Mouse (Mus musculus) heart, embryonic 16.5 days (tissue): ENCODE measurements around the gene Pcdh17. TPM values are rescaled to one million over a fixed set of nuclear protein-coding genes. Genes with fewer than 3 reads are reported as not detected.

Experiments
- ATAC-seq: fragments of 200-750 bp; cut with Nextera tagmentation; replicated peaks from 2 replicates; pipeline ENCODE4 v1.8.0; 2017; ENCODE audit warnings: moderate number of reproducible peaks; ENCODE audit not compliant: insufficient read depth, low FRiP score; ENCODE audit errors: extremely low read depth
- H3K27ac ChIP-seq: fragments of 300-500 bp; sonication (generic); 2 replicates; pipeline ENCODE4 v1.5.1; 2014; ENCODE audit warnings: mild to moderate bottlenecking, low read length, control low read depth, moderate library complexity
- H3K27me3 ChIP-seq: fragments of 300-500 bp; sonication (generic); 2 replicates; pipeline ENCODE4 v1.6.1; 2014; ENCODE audit warnings: low read length, mixed read lengths; ENCODE audit not compliant: control insufficient read depth, insufficient read depth
- H3K36me3 ChIP-seq: fragments of 300-500 bp; sonication (generic); 2 replicates; pipeline ENCODE4 v1.6.1; 2014; ENCODE audit not compliant: control insufficient read depth, insufficient read depth
- H3K4me1 ChIP-seq: fragments of 300-500 bp; sonication (generic); 2 replicates; pipeline ENCODE4 v1.6.1; 2014; ENCODE audit warnings: low read length, mixed read lengths; ENCODE audit not compliant: control insufficient read depth, insufficient read depth
- H3K4me2 ChIP-seq: fragments of 300-500 bp; sonication (generic); 2 replicates; pipeline ENCODE4 v1.6.1; 2014; ENCODE audit warnings: low read depth, mild to moderate bottlenecking, control low read depth, low read length
- H3K4me3 ChIP-seq: fragments of 300-500 bp; sonication (generic); 2 replicates; pipeline ENCODE4 v1.5.1; 2014; ENCODE audit warnings: mild to moderate bottlenecking, control low read depth, low read length
- H3K9ac ChIP-seq: fragments of 300-500 bp; sonication (generic); 2 replicates; pipeline ENCODE4 v1.6.1; 2014; ENCODE audit warnings: low read length, control low read depth
- H3K9me3 ChIP-seq: fragments of 300-500 bp; sonication (generic); replicated peaks from 2 replicates; pipeline ENCODE4 v1.6.1; 2016; ENCODE audit warnings: low read length; ENCODE audit not compliant: control insufficient read depth
- WGBS: fragments of 180-500 bp; shearing (Covaris S2); extraction: QIAGEN DNeasy Blood & Tissue Kit; methylation state at CpG from one replicate; pipeline ENCODE4 v1.1.7; 2014; 5-methylcytosine and 5-hydroxymethylcytosine counted together
- polyA plus RNA-seq: library from polyadenylated mRNA; unstranded; fragments of >200 nt; fragmentation: Nextera tagmentation; extraction: Ambion mirVana; gene quantifications from 2 replicates; pipeline ENCODE4 v1.2.1, GENCODE M21; 2015

Pcdh17 gene
- polyA plus RNA-seq, 1 experiment from 2014 or later, result 3.3 TPM

DNA sequence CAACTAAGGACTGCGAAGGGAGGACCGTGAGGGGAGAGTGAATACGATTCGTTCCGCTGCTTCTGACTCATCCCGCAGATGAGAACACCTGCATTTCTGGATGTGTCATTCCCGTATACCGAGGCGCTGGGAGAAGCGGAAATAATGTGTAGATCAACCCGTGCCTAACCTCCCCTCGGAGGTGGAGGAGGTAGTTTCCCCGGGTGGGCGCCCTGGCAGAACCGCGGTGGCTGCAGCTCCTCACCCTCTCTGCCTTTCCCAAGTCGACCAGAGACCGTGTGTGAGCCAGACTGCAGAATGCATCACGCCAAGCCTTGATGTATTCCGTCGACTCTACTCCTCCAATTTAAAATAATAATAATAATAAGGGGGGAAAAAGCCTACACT lies 906 bp downstream of the Pcdh17 start:
- peak overlapping the region; percentile 97 for H3K4me2 ChIP-seq
- no peaks in the 10 kb centered on the region for H3K36me3 ChIP-seq
- no peak for ATAC-seq
- WGBS, result under 1% methylated on average over 21 of the region's 21 CpGs
- H3K9ac ChIP-seq, result 0 out of 2 replicates have a peak overlapping the region, but pooled peaks have one; percentile 43
- H3K27me3 ChIP-seq, result peaks cover 24% of the 10 kb centered on the region
- H3K4me3 ChIP-seq, result peak overlapping the region; percentile 68
- H3K9me3 ChIP-seq, result 0 out of 2 replicates have a peak, but pooled peaks cover 2% of the 10 kb centered on the region
- H3K27ac ChIP-seq, result peak overlapping the region; percentile 37; the same call in 1 of the 2 replicates
- H3K4me1 ChIP-seq, result peaks cover 14% of the 10 kb centered on the region

DNA sequence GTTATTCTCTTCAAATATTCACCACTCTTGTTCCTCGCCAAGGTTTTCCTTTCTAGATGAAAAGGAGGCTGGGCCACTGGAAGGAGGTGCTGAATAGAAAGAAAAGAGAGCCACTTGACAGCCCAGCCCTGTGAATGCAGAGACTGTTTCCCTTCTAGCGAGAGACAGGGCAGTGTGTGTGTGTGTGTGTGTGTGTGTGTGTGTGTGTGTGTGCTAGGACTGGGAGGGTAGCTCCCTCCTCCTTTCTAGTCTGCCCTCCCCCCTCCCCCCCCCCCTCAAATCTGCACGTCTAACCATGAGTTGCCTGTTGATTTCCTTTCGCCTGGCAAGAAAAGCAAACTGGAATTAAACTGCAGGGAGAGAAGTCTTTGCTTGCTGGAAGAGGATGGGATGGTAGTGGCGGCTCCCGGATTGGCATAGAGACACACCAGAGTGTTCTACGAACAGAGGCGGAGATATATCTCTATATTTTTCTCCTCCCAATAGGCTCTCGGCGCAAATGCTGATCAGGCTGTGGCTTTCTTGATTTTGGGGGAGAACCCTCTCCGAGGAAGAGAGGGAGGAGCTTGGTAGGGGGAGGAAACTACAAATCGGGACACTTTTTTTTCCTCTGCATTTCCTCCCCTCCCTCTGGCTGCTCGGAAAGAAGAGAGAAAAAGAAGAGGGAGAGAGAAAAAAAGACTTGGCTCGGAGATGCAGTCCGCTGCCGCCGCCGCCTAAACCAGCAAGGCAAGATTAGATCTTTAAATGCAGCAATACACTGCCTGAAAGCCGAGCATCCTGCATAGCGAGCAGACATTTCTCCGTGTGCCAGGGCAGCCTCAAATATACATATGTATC lies 1.5 kb downstream of the Pcdh17 start:
- H3K27me3 ChIP-seq, result peaks cover 24% of the 10 kb centered on the region
- H3K9ac ChIP-seq, result peak overlapping the region; percentile 62
- H3K4me3 ChIP-seq, result peak overlapping the region; percentile 68
- H3K4me1 ChIP-seq, result peaks cover 14% of the 10 kb centered on the region
- no peak for ATAC-seq
- peak overlapping the region; percentile 97 for H3K4me2 ChIP-seq
- 0 out of 2 replicates have a peak, but pooled peaks cover 2% of the 10 kb centered on the region for H3K9me3 ChIP-seq
- H3K27ac ChIP-seq, result peak overlapping the region; percentile 37; the same call in 1 of the 2 replicates
- H3K36me3 ChIP-seq, result no peaks in the 10 kb centered on the region
- WGBS, result under 1% methylated on average over 21 of the region's 21 CpGs

DNA sequence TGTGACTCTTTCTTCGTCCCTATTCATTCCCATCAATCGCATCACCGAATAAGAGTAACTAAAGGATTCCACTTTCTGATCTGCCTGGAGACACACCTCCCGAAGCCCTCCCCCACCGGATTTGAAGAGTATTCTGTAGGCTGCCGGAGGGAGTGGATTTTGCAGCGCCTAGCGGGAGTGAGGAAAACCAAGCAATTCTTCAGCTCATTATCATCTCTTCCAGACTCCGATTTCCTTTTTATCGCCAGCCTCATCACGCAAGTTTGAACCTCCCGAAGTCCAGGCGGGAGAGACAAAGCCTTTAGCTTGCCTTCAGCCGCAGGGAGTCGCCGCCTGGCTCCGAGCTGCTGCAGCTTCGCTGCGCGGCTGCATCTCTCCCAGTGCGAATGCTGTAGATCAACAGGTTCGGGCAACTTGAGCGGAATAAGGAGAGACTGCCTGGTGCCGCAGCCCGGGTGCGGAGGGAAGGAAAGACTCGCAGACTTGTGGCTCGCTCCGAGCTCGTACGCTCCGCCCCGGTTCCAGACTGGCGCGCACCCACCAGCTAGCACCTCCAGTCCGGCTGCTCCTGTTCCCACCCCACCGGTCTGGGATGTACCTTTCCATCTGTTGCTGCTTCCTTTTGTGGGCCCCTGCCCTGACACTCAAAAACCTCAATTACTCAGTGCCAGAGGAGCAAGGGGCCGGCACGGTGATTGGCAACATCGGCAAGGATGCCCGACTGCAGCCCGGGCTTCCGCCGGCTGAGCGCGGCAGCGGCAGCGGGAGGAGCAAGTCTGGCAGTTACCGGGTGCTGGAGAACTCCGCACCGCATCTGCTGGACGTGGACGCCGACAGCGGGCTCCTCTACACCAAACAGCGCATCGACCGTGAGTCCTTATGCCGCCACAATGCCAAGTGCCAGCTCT lies 2.4 kb downstream of the Pcdh17 start:
- peaks cover 14% of the 10 kb centered on the region for H3K4me1 ChIP-seq
- peak overlapping the region; percentile 62 for H3K9ac ChIP-seq

DNA sequence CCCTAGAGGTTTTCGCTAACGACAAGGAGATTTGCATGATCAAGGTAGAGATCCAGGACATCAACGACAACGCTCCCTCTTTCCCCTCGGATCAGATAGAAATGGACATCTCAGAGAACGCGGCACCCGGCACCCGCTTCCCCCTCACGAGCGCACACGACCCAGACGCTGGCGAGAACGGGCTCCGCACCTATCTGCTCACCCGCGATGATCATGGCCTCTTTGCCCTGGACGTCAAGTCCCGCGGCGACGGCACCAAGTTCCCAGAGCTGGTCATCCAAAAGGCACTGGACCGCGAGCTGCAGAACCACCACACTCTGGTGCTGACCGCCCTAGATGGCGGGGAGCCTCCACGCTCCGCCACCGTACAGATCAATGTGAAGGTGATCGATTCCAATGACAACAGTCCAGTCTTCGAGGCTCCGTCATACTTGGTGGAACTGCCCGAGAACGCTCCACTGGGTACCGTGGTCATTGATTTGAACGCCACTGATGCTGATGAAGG lies 3.1 kb downstream of the Pcdh17 start:
- Histone ChIP-seq H3K27ac (no peak overlapping the region), H3K9me3 (0 out of 2 replicates have a peak, but pooled peaks cover 2% of the 10 kb centered on the region), H3K4me2 (peak overlapping the region; percentile 97), H3K36me3 (no peaks in the 10 kb centered on the region), H3K4me1 (peaks cover 14% of the 10 kb centered on the region), H3K27me3 (peaks cover 24% of the 10 kb centered on the region), H3K9ac (peak overlapping the region; percentile 62), H3K4me3 (peak overlapping the region; percentile 68)
- 6% methylated on average over 37 of the region's 37 CpGs for WGBS
- no peak for ATAC-seq

More for the DNA sequence above, 2.4 kb downstream of the Pcdh17 start:
- ATAC-seq, result no peak
- H3K27ac ChIP-seq, result 0 out of 2 replicates have a peak overlapping the region, but pooled peaks have one; percentile 20
- 1% methylated on average over 59 of the region's 59 CpGs for WGBS
- H3K36me3 ChIP-seq, result no peaks in the 10 kb centered on the region
- peaks cover 24% of the 10 kb centered on the region for H3K27me3 ChIP-seq
- H3K4me2 ChIP-seq, result peak overlapping the region; percentile 97
- peak overlapping the region; percentile 68 for H3K4me3 ChIP-seq
- 0 out of 2 replicates have a peak, but pooled peaks cover 2% of the 10 kb centered on the region for H3K9me3 ChIP-seq

DNA sequence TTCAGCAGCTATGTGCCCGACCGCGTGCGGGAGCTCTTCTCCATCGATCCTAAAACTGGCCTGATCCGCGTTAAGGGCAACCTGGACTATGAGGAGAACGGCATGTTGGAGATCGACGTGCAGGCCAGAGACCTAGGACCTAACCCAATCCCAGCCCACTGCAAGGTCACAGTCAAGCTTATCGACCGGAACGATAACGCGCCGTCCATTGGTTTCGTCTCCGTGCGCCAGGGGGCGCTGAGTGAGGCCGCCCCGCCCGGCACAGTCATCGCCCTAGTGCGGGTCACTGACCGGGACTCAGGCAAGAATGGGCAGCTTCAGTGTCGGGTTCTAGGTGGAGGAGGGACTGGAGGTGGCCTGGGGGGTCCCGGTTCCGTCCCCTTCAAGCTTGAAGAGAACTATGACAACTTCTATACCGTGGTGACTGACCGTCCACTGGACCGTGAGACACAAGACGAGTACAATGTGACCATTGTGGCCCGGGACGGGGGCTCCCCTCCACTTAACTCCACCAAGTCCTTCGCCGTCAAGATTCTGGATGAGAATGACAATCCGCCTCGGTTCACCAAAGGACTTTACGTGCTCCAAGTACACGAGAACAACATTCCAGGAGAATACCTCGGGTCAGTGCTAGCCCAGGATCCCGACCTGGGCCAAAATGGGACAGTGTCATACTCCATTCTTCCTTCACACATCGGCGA lies 3.7 kb downstream of the Pcdh17 start:
- H3K9ac ChIP-seq, result peak overlapping the region; percentile 62; the same call in 1 of the 2 replicates

GRCm38 (mm10) chr14:84447661-84448380 lies 4.5 kb downstream of the Pcdh17 start:
- no peak for ATAC-seq
- Histone ChIP-seq H3K27me3 (peaks cover 24% of the 10 kb centered on the region), H3K4me2 (peak overlapping the region; percentile 97), H3K9me3 (0 out of 2 replicates have a peak, but pooled peaks cover 2% of the 10 kb centered on the region), H3K4me1 (peaks cover 14% of the 10 kb centered on the region), H3K4me3 (peak overlapping the region; percentile 68), H3K36me3 (no peaks in the 10 kb centered on the region), H3K27ac (no peak overlapping the region), H3K9ac (no peak overlapping the region; the same call in 1 of the 2 replicates)
- 3% methylated on average over 45 of the region's 45 CpGs for WGBS

More for the DNA sequence above, 3.7 kb downstream of the Pcdh17 start:
- 9% methylated on average over 45 of the region's 45 CpGs for WGBS
- Histone ChIP-seq H3K4me1 (peaks cover 14% of the 10 kb centered on the region), H3K27me3 (peaks cover 24% of the 10 kb centered on the region), H3K36me3 (no peaks in the 10 kb centered on the region), H3K9me3 (0 out of 2 replicates have a peak, but pooled peaks cover 2% of the 10 kb centered on the region), H3K4me2 (peak overlapping the region; percentile 97), H3K27ac (no peak overlapping the region), H3K4me3 (peak overlapping the region; percentile 68)
- ATAC-seq, result no peak

GRCm38 (mm10) chr14:84448381-84448771 lies 5.0 kb downstream of the Pcdh17 start:
- peak overlapping the region; percentile 68 for H3K4me3 ChIP-seq

More at GRCm38 (mm10) chr14:84448381-84448771, 5.0 kb downstream of the Pcdh17 start:
- no peak overlapping the region; the same call in 1 of the 2 replicates for H3K9ac ChIP-seq
- peaks cover 24% of the 10 kb centered on the region for H3K27me3 ChIP-seq
- H3K27ac ChIP-seq, result no peak overlapping the region
- peak overlapping the region; percentile 97 for H3K4me2 ChIP-seq
- no peak for ATAC-seq
- H3K9me3 ChIP-seq, result 0 out of 2 replicates have a peak, but pooled peaks cover 2% of the 10 kb centered on the region
- 5% methylated on average over 15 of the region's 15 CpGs for WGBS
- H3K4me1 ChIP-seq, result peaks cover 14% of the 10 kb centered on the region
- H3K36me3 ChIP-seq, result no peaks in the 10 kb centered on the region
